In the genomic region with DNA sequence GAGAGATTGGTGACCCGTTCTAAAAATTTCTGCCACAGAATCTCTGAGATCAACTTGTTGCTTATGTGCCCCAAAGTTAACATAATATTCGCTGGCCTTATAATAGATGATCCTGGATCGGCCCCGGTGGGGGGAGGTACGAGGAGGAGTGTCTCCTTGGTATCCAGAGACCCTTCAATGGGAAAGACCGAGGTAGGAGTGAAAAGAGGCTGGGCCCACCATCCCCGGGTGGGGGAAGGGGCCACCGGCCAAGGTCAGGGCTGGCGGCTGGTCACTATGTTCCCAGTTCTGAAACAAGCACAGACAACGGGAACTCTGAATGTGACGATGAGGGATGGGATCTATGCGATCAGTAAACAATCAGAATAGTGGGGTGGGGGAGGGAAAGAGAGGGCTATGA, we compare ENCODE assay signal across 22 mouse cellular contexts.
DNase-seq lines count a peak whose midpoint lies in the region; ATAC-seq and TF ChIP-seq lines count a peak whose summit lies in the region.
"Had no signal": no experiment of that assay in that cellular context is flagged by ENCODE, and none has a peak within 500 bp of the region (broad histone marks: within the 10 kb centered on the region; RNA-seq: fewer than 3 reads in every experiment).

No protein-coding gene starts in this region.

- H3K4me1 ChIP-seq in erythroblast, embryonic 14.5 days (ENCODE audit: control insufficient read depth): no peaks in the 10 kb centered on the region
- peaks cover 17% of the 10 kb centered on the region for H3K4me1 ChIP-seq in liver, adult 2 months (ENCODE audit: control insufficient read depth, insufficient read depth, low read length)
- H3K4me1 ChIP-seq in liver, embryonic 11.5 days (replicated peaks; ENCODE audit: control insufficient read depth, insufficient read depth, low read length): no peaks in the 10 kb centered on the region; the same call in 1 of the 2 replicates
- H3K4me1 ChIP-seq: heart, embryonic 15.5 days had no signal

- H3K9ac ChIP-seq in liver, adult 2 months (ENCODE audit: low read depth, low read length): peak overlapping the region; percentile 80
- no peak overlapping the region for H3K9ac ChIP-seq in liver, embryonic 11.5 days (ENCODE audit: low read depth, low read length)
- H3K9ac ChIP-seq: embryonic facial prominence, embryonic 12.5 days; forebrain, embryonic 13.5 days; forebrain, postnatal 0 days; heart, embryonic 15.5 days; hindbrain, embryonic 12.5 days had no signal

- H3K4me2 ChIP-seq in liver, embryonic 11.5 days: no peak overlapping the region
- H3K4me2 ChIP-seq: embryonic facial prominence, embryonic 12.5 days; forebrain, embryonic 13.5 days; heart, embryonic 11.5 days; heart, embryonic 15.5 days; hindbrain, embryonic 12.5 days had no signal

- DNase-seq in liver, adult 2 months (ENCODE audit: extremely low read depth, low read depth, low spot score): peak; percentile 58
- DNase-seq in liver, embryonic 11.5 days (ENCODE audit: low spot score): no peak
- DNase-seq in testis, postnatal 10 days (ENCODE audit: low spot score): peak; percentile 58
- DNase-seq in testis, postnatal 14 days (ENCODE audit: low spot score): no peak
- DNase-seq in urinary bladder, postnatal 10 days (ENCODE audit: low spot score): no peak
- DNase-seq: adrenal gland, postnatal 10 days; B cell, adult 2 months; cerebellum, adult 11-12 months; cerebellum, adult 9-10 months; cerebellum, postnatal 25 days; forebrain, postnatal 0 days; heart, postnatal 14 days had no signal

- WGBS in liver, adult 2 months: 22% methylated on average over 12 of the region's 12 CpGs
- WGBS in liver, embryonic 11.5 days: 72% methylated on average over 12 of the region's 12 CpGs

- peak overlapping the region; percentile 14 for H3K4me3 ChIP-seq in erythroblast, embryonic 14.5 days (replicated peaks)
- H3K4me3 ChIP-seq in liver, adult 2 months (ENCODE audit: insufficient read depth, low read depth, low read length): peak overlapping the region; percentile 86
- no peak overlapping the region for H3K4me3 ChIP-seq in liver, embryonic 11.5 days (ENCODE audit: low read depth, low read length)
- H3K4me3 ChIP-seq: embryonic facial prominence, embryonic 12.5 days; forebrain, embryonic 13.5 days; heart, embryonic 15.5 days; hindbrain, embryonic 12.5 days had no signal

- peak overlapping the region; percentile 96 for H3K27ac ChIP-seq in liver, adult 2 months (replicated peaks; ENCODE audit: insufficient read depth, low read depth, low read length)
- H3K27ac ChIP-seq in liver, embryonic 11.5 days (ENCODE audit: low read depth, low read length): no peak overlapping the region
- H3K27ac ChIP-seq: embryonic facial prominence, embryonic 12.5 days; forebrain, embryonic 13.5 days; heart, embryonic 15.5 days; hindbrain, embryonic 12.5 days had no signal

- H3K36me3 ChIP-seq in erythroblast, embryonic 14.5 days (ENCODE audit: control insufficient read depth): no peaks in the 10 kb centered on the region; the same call in 1 of the 2 replicates
- peaks cover 2% of the 10 kb centered on the region; the same call in 1 of the 2 replicates for H3K36me3 ChIP-seq in liver, adult 2 months (ENCODE audit: control insufficient read depth, insufficient read depth, low read length)
- H3K36me3 ChIP-seq in liver, embryonic 11.5 days (ENCODE audit: control insufficient read depth, insufficient read depth, low read length): no peaks in the 10 kb centered on the region
- H3K36me3 ChIP-seq: embryonic facial prominence, embryonic 12.5 days; G1E; heart, embryonic 15.5 days; hindbrain, embryonic 12.5 days had no signal

- no peaks in the 10 kb centered on the region for H3K27me3 ChIP-seq in erythroblast, embryonic 14.5 days (ENCODE audit: control insufficient read depth)
- no peaks in the 10 kb centered on the region for H3K27me3 ChIP-seq in liver, adult 2 months (ENCODE audit: control insufficient read depth, insufficient read depth, low read length)
- no peaks in the 10 kb centered on the region for H3K27me3 ChIP-seq in liver, embryonic 11.5 days (replicated peaks; ENCODE audit: control insufficient read depth, insufficient read depth, low read length)
- H3K27me3 ChIP-seq: forebrain, embryonic 13.5 days; heart, embryonic 15.5 days; hindbrain, embryonic 12.5 days had no signal

- H3K79me2 ChIP-seq in liver, adult 2 months (ENCODE audit: control insufficient read depth, insufficient read depth, low read length): peaks cover 23% of the 10 kb centered on the region; the same call in 1 of the 2 replicates

- TF ChIP-seq CTCF in liver, adult 2 months (IDR thresholded peaks at IDR 0.05; ENCODE audit: low read depth, low read length): no peak

- TF ChIP-seq POLR2A in liver, adult 2 months (IDR thresholded peaks at IDR 0.05; ENCODE audit: extremely low read depth, insufficient read depth, low read length): no peak

- peaks cover 13% of the 10 kb centered on the region for H3K9me3 ChIP-seq in erythroblast, embryonic 14.5 days (ENCODE audit: control insufficient read depth, low read length)
- H3K9me3 ChIP-seq in liver, embryonic 11.5 days (ENCODE audit: control insufficient read depth, low read length): no peaks in the 10 kb centered on the region
- H3K9me3 ChIP-seq: embryonic facial prominence, embryonic 12.5 days; forebrain, embryonic 13.5 days; heart, embryonic 15.5 days had no signal

- ATAC-seq in erythroblast, adult 5-6 weeks (replicated peaks; ENCODE audit: low FRiP score, poor library complexity, severe bottlenecking): no peak
- ATAC-seq in liver, embryonic 11.5 days (replicated peaks; ENCODE audit: low FRiP score): no peak
- ATAC-seq: CD4-positive, CD25-positive, alpha-beta regulatory T cell, adult 4 months; forebrain, embryonic 13.5 days; forebrain, postnatal 0 days; hindbrain, embryonic 16.5 days had no signal

Comparison
In these comparisons a context has a peak if more than half of its experiments do, and no peak if none do; other contexts are left out.
1. DNase-seq: peak in liver, adult 2 months (single experiment) and testis, postnatal 10 days (single experiment); none in liver, embryonic 11.5 days (single experiment), testis, postnatal 14 days (single experiment) and urinary bladder, postnatal 10 days (single experiment).